Mouse (Mus musculus) cerebellum, adult (tissue): Measurements from ENCODE around the gene Klk13.

Source experiments
- ATAC-seq: cut with Nextera tagmentation; 2 replicates; pipeline ENCODE4 v1.9.2; 2017; ENCODE audit warnings: mild to moderate bottlenecking, moderate library complexity, mixed read lengths; ENCODE audit not compliant: insufficient number of reproducible peaks, low FRiP score, low TSS enrichment

Klk13 gene

GRCm38 (mm10) chr7:43769636-43770035, 57.3 kb downstream of the Klk13 start:
- no peak for ATAC-seq

- no peak for ATAC-seq
These were observed 58.3 kb downstream of the Klk13 start for GRCm38 (mm10) chr7:43770701-43771100.

GRCm38 (mm10) chr7:43771916-43772315, 59.5 kb downstream of the Klk13 start:
- ATAC-seq: no peak

GRCm38 (mm10) chr7:43772901-43773300, 60.5 kb downstream of the Klk13 start:
- no peak for ATAC-seq

- no peak for ATAC-seq
These were observed 62.0 kb downstream of the Klk13 start, which contains the start of gene Klk11 for GRCm38 (mm10) chr7:43774364-43774763. Gene Klk11, plus strand, starts transcription at chr7:43774604.

GRCm38 (mm10) chr7:43774802-43775201, 62.4 kb downstream of the Klk13 start:
- ATAC-seq: no peak

- ATAC-seq: no peak
These were observed 63.1 kb downstream of the Klk13 start for GRCm38 (mm10) chr7:43775311-43776057.

- ATAC-seq: no peak
These were observed 64.1 kb downstream of the Klk13 start for GRCm38 (mm10) chr7:43776506-43776905.
